Mouse (Mus musculus) thymus, postnatal 0 days (tissue): ENCODE data around the gene Itk. TPM values are rescaled to one million over a fixed set of nuclear protein-coding genes. Genes with fewer than 3 reads are reported as not detected.
"Not testable (repeated sequence)": the region's sequence is repeated elsewhere in the genome, so short reads cannot be mapped to it uniquely, and the experiment has no call there.

Experiments used
- DNase-seq: peaks from one replicate; pipeline ENCODE4 v3.0.0-alpha.2; 2015; ENCODE audit warnings: low spot score
- polyA plus RNA-seq: library from polyadenylated mRNA; unstranded; fragments of >200 nt; fragmentation: Nextera tagmentation; extraction: Ambion mirVana; gene quantifications from 2 replicates; pipeline ENCODE4 v1.2.1, GENCODE M21; 2015

Gene Itk
- polyA plus RNA-seq, result 99.7 and 113 TPM in 2 replicates

DNA sequence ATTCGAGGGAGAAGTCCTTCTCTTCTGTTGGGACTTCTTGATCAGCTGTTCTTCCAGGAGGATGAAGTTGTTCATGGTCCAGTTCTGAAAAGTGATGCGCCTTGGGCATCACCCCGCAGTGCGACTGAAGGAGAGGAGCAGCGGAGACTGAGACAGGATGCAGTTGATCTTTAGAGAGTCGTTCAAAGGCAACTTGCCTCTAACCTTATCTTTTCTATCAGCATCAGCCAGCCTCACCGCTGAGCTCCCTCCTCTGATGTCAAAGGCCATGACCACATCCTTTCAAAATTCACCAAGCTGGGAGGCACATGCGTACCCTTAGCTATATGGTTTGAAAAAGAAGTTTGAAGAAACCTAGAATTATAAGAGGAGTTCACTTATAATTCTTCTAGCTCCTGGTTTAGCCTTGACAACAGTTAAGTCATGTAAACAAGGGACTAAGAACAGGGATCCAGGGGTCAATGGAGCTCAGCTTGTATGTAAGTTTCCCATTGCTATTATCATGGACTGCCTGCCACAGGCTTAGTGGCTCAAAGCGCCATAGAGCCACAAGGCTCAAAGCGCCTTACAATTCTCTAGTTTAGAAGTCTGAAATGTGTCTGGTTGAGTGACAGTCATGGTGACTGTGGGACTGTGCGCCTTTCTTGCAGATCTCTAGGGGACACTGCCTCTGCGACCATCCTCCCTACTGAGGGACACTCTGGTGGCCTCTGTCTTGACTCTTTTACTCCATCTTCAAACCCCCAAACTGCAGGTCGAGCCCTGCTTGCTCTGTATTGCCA, at the start of gene Itk:
Gene Itk (minus strand): TSS at position 180 of the 782 bp plus-strand sequence.
- DNase-seq, result peak; percentile 94

DNA sequence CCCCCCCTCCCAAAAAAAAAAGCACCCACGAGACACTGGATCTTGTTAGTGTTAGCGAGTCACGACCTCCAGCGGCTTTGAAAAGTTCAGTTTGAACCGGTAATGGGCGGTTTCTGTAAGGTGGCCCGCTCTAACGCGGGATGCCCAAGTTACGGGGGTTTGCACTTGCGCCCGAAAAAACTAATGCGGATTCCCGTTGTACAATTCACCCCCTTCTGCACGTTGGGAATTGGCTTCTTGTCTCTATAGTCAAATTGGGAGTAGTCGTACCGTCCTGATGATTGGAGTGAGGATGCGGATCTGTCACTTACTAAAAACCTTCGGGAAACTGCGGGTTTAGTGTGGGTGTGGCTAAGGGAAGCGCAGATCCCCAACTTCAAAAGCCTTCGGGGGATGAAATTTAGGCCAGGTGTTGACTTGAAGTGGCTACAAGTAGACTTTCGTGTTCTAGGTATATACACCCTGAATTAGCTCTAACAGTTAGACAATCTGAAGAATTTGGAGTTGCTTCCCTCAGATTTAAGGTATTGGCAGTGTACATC, 48.2 kb upstream of the Itk start:
- peak; percentile 73 for DNase-seq

DNA sequence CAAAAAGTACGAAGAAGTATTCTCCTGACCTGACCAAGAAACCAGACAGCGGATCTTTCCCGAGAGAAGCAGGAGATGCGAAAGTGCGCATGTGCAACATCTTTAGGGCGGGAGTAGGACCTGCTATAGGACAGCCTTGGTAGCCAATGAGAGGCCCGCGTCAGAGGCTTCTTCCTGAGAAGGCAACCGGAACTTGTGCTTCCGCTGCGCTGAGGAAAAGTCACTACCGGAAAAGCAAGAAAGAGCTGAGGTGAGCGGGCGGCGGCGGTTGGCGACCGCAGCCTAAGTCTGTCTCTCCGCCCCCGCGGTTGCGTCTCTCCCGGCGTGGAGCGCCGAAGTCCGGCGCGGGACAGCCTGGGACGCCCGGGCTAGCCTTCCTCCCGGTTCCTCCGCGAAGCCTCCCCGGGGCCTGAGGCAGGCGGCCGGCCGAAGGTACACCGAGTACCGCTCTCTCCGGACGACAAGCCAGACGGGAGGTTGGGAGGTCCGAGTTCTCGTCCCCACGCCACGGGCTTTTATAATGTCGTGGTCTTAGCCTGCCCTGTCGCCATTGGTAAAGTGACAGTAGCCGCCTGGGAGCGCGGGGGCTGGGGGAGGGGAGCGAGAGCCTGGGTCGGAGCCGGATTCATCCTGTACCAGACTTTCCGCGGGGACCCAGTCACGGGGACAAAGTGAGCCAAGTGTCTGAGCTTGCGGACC, 47.6 kb upstream of the Itk start, which contains the start of gene Med7:
Gene Med7 (plus strand): TSS at position 166 of the 699 bp plus-strand sequence.
- peak; percentile 97 for DNase-seq

DNA sequence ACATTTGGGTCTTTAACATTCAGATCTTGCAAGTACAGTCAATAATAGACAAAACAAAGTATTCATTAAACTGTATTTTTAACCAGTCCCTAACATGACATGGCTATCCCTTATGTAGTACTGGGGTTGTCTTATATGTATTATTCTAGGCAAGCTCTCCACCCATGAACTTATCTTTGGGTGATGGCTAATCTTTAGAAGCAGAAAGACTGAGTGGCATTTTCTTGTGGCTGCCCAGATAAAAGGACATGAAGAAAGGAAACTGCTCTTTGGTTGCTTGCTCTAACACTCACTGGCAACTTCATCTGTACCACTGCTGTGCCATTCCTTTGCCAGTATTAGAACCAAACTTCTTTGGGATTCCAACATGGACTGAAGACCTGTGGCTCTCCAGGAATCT, 46.0 kb upstream of the Itk start:
- DNase-seq, result no peak

DNA sequence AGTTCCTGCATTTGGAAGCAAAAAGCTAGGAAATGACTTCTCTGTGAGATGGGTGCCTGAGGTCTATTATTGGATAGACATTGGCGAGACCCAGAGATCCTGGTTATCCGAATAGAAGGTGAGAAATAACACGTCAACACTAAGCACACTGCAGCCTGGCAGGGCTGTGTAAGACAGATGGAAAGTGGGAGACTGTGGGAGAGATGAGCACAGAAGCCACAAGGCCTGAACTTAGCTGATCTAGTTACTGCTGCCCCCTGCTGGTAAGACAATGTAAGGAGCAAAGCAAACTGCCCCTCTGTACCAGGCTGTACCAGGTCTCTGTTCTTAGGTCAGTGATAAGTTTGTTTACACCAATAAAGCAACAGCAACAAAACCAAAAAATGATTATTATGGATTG, 41.8 kb upstream of the Itk start:
- DNase-seq, result peak; percentile 90

DNA sequence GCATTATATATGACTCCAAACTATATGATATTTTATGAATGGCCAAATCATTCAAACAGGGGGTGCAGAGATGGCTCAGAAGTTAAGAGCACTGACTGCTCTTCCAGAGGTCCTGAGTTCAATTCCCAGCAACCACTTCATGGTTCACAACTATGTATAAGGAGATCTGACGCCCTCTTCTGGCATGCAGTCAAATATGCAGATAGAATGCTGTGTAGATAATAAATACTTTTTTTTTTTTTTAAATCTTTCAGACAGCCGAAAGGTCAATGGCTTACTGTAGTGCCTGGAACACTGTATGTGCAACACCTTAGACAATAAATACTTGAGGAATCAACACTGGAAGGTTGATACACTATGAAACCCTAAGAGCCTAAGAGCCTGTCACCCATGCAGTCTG, 40.8 kb upstream of the Itk start:
- no peak for DNase-seq

DNA sequence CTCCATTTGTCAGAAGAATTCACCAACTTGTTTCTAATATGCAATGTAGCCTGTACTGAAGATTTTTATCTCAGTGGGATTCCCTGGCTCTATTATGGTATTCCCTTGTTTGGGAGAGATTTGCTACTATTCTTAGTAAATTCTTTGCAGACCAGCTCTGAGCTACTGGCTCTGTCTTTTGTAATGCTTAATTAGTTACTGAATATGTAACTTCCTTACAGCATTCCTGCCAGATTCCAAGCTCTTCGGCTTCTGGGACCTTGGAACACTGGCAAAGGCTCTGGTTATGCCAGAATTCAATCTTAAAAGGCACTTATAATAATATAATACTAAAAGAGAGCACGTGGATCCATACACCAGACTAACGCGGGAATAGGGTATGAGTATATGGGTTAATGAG, 38.8 kb upstream of the Itk start:
- not testable (repeated sequence) for DNase-seq

DNA sequence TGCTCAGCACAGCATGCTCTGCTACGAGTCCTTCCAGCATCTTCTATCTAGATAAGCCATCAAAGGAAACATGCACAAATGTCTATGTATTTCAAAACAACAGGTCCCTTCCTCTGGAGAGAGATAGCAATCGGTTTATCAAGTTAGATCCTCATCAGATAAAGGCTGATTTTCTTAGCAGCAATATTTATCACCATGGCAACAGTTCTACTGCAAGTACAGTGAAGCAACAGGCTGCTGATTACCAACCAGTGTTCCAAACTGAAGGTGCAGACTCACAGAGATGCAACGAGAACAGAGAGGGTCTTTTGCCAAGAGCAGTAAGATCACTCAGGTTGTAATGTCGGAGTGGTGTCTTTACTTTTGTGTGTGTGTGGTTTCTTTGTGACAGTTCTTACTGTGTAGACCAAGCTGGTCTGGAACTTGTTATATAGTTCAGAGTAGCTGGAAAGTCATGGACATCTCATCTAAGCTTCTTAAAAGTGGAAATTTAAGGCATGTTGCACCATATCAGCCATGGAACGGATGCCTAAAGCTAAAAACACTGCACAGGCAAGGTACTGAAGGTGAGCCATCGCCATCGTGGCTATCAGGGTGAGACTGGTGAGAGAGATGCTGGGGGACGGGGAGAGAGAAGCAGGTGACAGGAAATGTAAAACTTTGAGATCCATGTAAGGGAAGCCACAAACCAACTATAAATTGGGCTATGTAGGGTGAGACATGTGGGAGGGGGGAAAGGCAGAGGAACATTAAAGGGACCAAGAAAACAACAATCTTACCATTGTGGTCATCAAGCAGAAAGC, 32.0 kb upstream of the Itk start:
- peak; percentile 77 for DNase-seq

DNA sequence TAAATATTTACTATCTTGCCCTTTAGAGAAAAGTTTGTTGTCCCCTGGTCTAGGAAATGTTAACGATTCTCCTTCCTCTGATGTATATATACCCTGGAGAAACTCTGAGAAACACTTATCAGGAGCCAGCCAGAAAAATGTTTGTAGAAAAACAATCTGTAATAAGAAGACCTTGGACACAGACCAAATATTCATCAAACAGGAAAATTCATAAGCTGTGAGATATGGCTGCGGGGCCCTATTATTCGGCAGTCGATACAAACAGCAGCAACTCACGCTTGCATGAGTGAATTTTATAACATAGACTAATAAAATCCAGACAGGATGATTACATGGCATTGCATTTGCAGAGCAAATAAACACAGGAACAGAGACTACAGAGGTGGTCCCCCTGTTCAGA, 29.5 kb upstream of the Itk start:
- no peak for DNase-seq

DNA sequence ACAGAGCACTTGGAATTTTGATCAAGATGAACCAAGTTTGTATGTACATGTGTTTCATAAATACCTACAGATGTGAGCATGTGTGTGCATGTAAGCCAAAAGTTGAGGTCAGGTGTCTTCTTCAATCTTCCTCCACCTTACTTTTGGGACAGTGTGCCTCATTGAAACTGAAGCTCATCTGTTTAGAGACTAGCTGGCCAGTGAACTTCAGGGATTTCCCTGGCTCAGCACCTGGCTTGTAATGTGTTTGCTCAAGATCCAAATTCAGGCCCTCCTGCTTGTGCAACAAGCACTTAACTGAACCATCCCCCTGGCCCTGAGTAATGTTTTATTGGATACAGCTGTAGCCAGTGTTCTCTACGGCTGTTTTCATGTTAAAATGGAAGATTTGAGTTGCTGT, 29.1 kb upstream of the Itk start:
- no peak for DNase-seq

DNA sequence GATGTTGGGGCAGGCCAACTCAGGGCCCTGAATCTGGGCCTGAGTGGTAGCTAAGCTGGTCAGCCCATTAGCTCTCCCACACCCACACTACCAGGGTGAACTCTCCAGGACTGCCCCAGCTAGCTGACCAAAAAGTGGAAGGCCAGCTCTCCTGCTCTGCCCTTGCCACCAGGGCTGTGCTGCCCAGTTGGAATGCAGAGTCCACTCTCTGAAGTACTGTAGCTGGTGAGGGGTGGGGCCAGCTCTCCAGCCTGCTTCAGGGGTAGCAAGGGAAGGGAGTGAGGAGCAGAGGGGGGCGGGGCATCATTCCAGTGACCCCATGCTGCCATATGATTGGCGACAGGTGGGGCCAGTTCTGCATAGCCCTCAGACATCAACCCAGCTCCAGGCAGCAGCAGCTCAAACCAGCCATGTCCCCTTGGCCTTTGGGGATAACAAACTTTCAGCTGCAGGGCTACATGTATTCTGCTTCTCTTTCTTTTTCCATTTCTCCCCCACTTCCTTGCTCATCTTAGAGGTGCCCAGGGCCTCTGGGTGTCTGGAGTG, 20.8 kb upstream of the Itk start:
- DNase-seq, result no peak

DNA sequence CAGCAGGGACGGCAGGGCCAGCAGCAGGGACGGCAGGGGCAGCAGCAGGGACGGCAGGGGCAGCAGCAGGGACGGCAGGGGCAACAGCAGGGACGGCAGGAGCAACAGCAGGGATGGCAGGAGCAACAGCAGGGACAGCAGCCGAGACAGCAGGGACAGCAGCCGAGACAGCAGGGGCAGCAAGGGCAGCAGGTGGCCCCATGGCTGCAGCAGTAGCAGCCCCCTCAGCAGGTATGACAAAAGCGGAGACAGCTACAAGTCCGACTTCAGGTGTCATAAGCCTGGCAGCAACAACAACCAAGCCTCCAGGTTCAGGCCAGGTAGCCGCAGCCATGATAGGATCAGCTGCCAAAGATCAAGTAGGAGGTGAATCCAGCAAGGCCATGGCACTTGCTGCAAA, 17.4 kb upstream of the Itk start:
- no peak for DNase-seq

DNA sequence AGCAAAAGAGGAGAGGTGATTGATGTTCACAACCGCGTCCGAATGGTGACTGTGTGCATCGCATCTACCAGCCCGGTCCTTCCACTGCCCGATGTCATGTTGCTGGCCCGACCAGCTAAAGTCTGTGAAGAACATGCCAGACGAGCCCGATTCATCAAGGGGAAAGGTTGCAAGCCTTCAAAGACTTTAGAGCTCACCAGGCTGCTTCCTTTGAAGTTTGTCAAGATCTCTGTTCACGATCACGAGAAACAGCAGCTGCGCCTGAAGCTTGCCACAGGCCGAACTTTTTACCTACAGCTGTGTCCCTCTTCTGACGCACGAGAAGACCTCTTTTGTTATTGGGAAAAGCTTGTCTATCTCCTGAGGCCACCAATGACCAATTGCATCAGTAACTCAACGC, 15.7 kb upstream of the Itk start:
- peak; percentile 86 for DNase-seq

DNA sequence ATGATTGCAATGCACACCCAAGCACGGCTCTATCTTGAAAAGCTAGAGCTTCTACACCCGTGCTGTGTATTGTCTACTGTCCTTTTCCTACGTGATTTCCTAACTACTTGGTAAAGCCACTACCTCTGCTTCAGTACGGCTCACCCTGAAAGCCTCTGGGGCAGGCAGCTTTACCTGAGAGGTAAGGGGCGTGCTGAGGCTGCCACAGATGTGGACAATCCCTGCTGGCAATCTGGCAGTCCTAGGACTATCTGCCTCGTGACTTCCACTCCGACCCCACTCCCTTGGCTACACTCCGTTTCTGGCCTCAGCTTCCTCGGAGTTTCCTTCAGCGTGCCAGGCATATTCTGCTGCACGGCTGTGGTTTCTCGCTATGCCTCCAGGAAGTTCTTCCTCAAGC, 12.2 kb upstream of the Itk start:
- no peak for DNase-seq

DNA sequence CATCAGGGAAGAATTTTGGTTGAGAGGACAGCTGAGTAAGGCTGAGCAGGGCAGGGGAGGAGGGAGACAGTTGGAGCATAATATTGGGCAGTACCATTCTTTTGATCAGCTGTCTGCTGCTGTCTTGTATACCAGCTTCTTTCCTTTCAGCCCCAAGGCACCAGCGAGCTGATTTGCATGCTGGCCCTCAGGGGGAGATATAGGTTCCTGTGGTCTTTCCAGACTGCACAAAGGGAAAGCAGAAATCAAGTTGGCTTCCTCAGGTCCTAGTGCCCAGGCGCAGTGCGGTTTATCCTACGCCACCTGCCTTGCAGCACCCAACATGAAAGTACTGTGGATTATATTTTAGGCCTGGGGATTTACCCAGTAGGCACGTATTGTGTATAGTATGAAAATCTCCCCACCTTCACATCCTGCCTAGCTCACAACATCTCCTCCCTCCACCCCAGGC, 9.6 kb upstream of the Itk start:
- DNase-seq, result peak; percentile 70

DNA sequence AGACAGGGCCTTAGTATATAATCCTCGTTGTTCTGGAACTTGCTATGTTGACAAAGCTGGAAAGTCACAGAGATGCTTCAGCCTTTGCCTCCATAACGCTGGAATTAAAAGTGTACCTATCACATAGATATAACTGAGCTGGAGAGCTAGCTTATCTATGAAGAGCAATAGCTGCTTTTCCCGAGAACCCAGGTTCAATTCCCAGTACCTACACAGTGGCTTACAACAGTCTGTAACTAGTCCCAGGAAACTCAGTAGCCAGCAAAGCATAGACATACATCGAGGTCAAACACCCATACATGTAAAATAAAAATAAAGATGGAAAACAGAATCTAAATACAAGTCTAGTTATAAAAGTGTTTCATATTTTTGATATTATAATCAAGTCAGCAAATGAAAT, 9.2 kb upstream of the Itk start:
- DNase-seq, result no peak

DNA sequence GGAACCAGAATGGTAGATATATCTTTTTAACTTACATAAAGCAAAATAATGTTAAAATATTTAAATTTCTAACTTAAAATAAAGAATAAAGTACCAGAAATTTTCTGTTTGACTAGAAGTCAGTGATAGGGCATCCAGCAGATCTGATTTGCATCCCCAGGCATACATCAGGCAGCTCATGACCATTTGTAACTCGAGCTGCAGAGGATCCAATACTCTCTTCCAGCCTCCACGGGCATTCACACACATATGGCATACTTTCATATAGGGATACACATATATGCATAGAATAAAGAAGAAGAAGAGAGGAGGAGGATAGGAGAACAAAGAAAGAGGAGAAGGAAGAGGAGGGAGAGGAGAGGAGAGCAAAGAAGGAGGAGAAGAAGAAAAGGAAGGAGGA, 8.6 kb upstream of the Itk start:
- no peak for DNase-seq

DNA sequence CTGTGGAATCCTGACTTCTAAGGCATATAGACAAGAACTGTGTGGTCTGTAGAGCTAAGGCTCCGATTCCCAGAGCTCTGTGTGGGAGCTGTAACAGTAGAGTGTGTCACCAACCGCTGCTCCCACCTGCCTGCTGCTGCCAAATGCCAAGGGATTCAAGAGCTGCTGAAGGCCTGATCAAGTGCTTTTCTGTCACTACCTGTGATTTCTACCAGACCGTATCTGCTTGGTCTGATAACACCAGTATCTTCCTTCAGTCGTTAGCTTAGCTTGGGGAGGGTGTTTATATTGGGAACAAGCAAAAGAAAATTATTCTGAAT, 7.5 kb upstream of the Itk start:
- DNase-seq, result no peak

DNA sequence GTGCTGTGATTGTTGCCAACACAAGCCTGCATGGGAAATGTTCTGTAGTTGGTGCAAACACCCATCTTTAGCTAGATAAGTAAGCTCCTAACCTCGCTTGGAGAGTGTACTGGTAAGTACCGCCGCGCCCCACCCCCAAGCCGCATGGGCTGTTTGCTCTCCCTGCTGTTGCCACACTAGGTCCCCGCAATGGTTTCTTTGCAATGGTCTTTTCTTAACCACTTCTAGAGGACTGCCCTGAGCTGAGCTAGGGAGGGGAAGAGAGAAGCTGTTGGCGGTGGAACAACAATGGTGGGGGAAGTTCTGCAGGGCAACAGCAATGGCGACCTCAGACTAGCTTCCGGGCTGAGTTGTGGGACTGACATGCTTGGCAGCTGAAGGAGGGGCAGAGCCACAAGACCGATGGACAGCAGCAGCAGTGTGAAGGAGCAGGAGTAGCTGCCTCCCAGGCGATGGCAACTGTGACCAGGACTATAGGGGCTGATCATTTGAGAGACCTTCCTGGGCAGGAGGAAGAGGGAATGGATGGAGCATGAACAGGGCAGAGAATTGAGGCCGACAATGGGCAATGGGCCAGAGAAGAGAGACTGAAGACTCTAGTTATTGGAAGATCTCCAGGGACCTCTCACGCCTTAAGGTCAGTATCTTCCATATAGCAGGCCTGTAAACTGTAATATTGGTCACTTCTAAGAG, 7.0 kb upstream of the Itk start, which contains the start of gene Fam71b:
Gene Fam71b (plus strand): TSS at position 393 of the 693 bp plus-strand sequence.
- DNase-seq, result peak; percentile 53

DNA sequence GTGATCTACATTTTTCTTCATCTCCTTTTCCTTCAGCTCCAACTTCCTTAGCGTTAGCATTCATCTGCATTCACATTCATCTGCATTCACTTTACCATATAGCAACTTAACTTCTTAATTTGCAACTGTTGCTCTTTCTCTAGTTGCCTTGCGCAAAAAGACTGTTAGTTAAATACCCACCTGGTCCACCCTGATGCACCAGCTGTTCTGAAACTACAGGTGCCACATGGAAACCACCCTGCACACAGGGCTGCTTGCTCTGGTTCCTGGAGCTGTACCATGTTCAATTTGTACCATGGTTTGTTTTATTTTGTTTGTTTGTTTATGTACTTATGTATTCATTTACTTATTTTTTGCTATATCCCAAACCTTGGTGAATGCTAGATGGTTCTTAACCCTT, 6.4 kb upstream of the Itk start:
- peak; percentile 84 for DNase-seq

DNA sequence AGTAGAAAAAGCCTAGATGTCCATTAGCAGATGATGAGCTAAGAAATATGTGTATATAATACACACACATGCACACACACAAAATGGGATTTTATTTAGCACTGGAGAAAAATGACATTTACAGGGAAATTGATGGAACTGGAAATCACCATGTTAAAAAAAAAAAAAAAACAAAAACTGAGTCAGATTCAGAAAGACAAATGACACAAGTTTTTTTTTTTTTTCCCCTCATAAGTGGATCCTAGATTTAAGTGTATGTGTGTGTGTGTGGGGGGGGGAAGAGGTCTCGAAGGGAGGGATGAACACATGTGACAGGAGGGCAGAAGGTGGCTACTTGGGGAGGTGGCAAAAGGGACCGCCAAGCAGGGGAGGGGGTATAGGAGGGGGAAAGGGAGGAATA, 5.8 kb upstream of the Itk start:
- DNase-seq, result no peak
